Mouse (Mus musculus) midbrain, embryonic 16.5 days (tissue): Measurements from ENCODE around the gene 1700010I14Rik. TPM values are rescaled to one million over a fixed set of nuclear protein-coding genes. Genes with fewer than 3 reads are reported as not detected.

Experiments used
- ATAC-seq: fragments of 200-750 bp; cut with Nextera tagmentation; 2 replicates; pipeline ENCODE4 v1.8.0; 2017; ENCODE audit warnings: moderate TSS enrichment
- H3K27ac ChIP-seq: fragments of 300-500 bp; sonication (generic); 2 replicates; pipeline ENCODE4 v1.5.1; 2014; ENCODE audit warnings: mild to moderate bottlenecking, low read length, mixed read lengths
- H3K27me3 ChIP-seq: fragments of 300-500 bp; sonication (generic); 2 replicates; pipeline ENCODE4 v1.6.1; 2014; ENCODE audit warnings: low read depth, low read length, mixed read lengths; ENCODE audit not compliant: control insufficient read depth, insufficient read depth
- H3K36me3 ChIP-seq: fragments of 300-500 bp; sonication (generic); 2 replicates; pipeline ENCODE4 v1.6.1; 2014; ENCODE audit warnings: mild to moderate bottlenecking, low read length, moderate library complexity, mixed read lengths; ENCODE audit not compliant: control insufficient read depth, insufficient read depth
- H3K4me1 ChIP-seq: fragments of 300-500 bp; sonication (generic); 2 replicates; pipeline ENCODE4 v1.6.1; 2014; ENCODE audit warnings: mild to moderate bottlenecking, low read length, mixed read lengths; ENCODE audit not compliant: control insufficient read depth, insufficient read depth
- H3K4me2 ChIP-seq: fragments of 300-500 bp; sonication (generic); 2 replicates; pipeline ENCODE4 v1.6.1; 2014; ENCODE audit warnings: mild to moderate bottlenecking, low read length, mixed read lengths
- H3K4me3 ChIP-seq: fragments of 300-500 bp; sonication (generic); 2 replicates; pipeline ENCODE4 v1.5.1; 2014; ENCODE audit warnings: low read depth, mild to moderate bottlenecking, low read length, moderate library complexity, mixed read lengths
- H3K9ac ChIP-seq: fragments of 300-500 bp; sonication (generic); 2 replicates; pipeline ENCODE4 v1.6.1; 2014; ENCODE audit warnings: low read depth, low read length, mixed read lengths
- H3K9me3 ChIP-seq: fragments of 300-500 bp; sonication (generic); replicated peaks from 2 replicates; pipeline ENCODE4 v1.6.1; 2014; ENCODE audit warnings: mild to moderate bottlenecking, low read length, mixed read lengths; ENCODE audit not compliant: control insufficient read depth, poor library complexity, severe bottlenecking
- WGBS: fragments of 180-500 bp; shearing (Covaris S2); extraction: QIAGEN DNeasy Blood & Tissue Kit; methylation state at CpG from one replicate; pipeline ENCODE4 v1.1.7; 2014; 5-methylcytosine and 5-hydroxymethylcytosine counted together
- polyA plus RNA-seq: library from polyadenylated mRNA; unstranded; fragments of >200 nt; fragmentation: Nextera tagmentation; extraction: Ambion mirVana; gene quantifications from 2 replicates; pipeline ENCODE4 v1.2.1, GENCODE M21; 2015

The 1700010I14Rik gene
- polyA plus RNA-seq, 1 experiment from 2014 or later, result 3.6 TPM

- Histone ChIP-seq H3K36me3 (no peaks in the 10 kb centered on the region), H3K27me3 (no peaks in the 10 kb centered on the region), H3K4me1 (peaks cover 9% of the 10 kb centered on the region), H3K4me2 (no peak overlapping the region), H3K9ac (no peak overlapping the region), H3K9me3 (no peaks in the 10 kb centered on the region), H3K4me3 (no peak overlapping the region), H3K27ac (no peak overlapping the region)
- ATAC-seq, result no peak
- 26% methylated on average over 8 of the region's 8 CpGs for WGBS
These were observed 3.0 kb downstream of the 1700010I14Rik start for GRCm38 (mm10) chr17:8991160-8991559.

- no peaks in the 10 kb centered on the region for H3K4me1 ChIP-seq
- H3K4me3 ChIP-seq, result no peak overlapping the region
- no peaks in the 10 kb centered on the region for H3K27me3 ChIP-seq
- H3K9me3 ChIP-seq, result peaks cover 5% of the 10 kb centered on the region; the same call in 1 of the 2 replicates
- no peak overlapping the region for H3K9ac ChIP-seq
- H3K27ac ChIP-seq, result no peak overlapping the region
- peaks cover 2% of the 10 kb centered on the region; the same call in 1 of the 2 replicates for H3K36me3 ChIP-seq
- no peak overlapping the region for H3K4me2 ChIP-seq
- no peak for ATAC-seq
- 80% methylated on average over 1 of the region's 1 CpGs for WGBS
These were observed 7.2 kb downstream of the 1700010I14Rik start for GRCm38 (mm10) chr17:8995344-8995743.

- H3K9ac ChIP-seq, result no peak overlapping the region
These were observed 14.3 kb downstream of the 1700010I14Rik start for GRCm38 (mm10) chr17:9002438-9002837.

GRCm38 (mm10) chr17:9004516-9004915 lies 16.4 kb downstream of the 1700010I14Rik start:
- H3K9ac ChIP-seq, result no peak overlapping the region
- H3K27me3 ChIP-seq, result no peaks in the 10 kb centered on the region
- 88% methylated on average over 3 of the region's 4 CpGs for WGBS
- 0 out of 2 replicates have a peak, but pooled peaks cover 3% of the 10 kb centered on the region for H3K36me3 ChIP-seq
- no peak overlapping the region for H3K27ac ChIP-seq
- peaks cover 5% of the 10 kb centered on the region; the same call in 1 of the 2 replicates for H3K9me3 ChIP-seq
- no peak overlapping the region for H3K4me3 ChIP-seq
- no peak overlapping the region for H3K4me2 ChIP-seq
- no peak for ATAC-seq
- H3K4me1 ChIP-seq, result no peaks in the 10 kb centered on the region

More at GRCm38 (mm10) chr17:9002438-9002837, 14.3 kb downstream of the 1700010I14Rik start:
- 74% methylated on average over 4 of the region's 4 CpGs for WGBS
- Histone ChIP-seq H3K36me3 (peaks cover 3% of the 10 kb centered on the region; the same call in 1 of the 2 replicates), H3K4me1 (no peaks in the 10 kb centered on the region), H3K4me2 (no peak overlapping the region), H3K27ac (no peak overlapping the region), H3K27me3 (no peaks in the 10 kb centered on the region), H3K4me3 (no peak overlapping the region), H3K9me3 (peaks cover 5% of the 10 kb centered on the region; the same call in 1 of the 2 replicates)
- no peak for ATAC-seq

DNA sequence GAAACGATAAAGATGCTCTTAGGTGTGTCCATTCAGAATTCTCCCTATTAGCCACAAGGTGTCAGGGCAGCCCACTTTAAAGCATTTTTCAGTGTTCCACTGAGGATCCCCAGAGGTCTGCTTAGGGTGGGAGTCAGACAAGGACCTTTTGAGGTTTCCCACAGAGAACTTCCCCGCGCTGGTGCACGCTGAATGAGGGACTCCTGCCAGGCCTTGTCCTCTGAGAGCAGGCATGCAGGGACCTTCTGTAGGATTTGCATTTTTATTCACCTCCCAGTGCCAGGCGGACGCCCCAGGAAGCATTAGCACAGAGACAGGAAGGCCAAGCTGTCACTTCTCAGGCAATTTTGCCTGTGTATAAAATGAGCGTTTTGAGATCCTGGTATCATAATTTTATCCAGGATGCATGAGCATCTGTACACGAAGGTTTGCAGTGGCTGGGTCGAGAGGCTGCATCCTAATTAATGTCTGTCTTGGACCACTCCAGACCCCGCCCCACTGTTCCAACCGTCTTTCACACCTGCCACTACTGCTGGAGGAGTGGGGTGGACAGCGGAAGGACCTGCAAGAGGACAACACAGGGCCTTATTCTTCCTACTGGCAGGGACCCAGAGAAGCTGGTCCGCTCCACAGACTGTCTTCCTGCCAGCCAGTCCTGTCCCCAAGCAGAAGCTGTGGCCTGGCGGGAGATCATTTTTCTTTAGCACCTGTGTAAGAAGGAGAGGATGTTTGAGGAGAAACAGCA lies 35.2 kb downstream of the 1700010I14Rik start:
- peak overlapping the region; percentile 35 for H3K4me2 ChIP-seq
- peak overlapping the region; percentile 15; the same call in 1 of the 2 replicates for H3K4me3 ChIP-seq
- H3K36me3 ChIP-seq, result no peaks in the 10 kb centered on the region
- no peaks in the 10 kb centered on the region for H3K27me3 ChIP-seq
- ATAC-seq, result peak; percentile 77
- H3K9me3 ChIP-seq, result no peaks in the 10 kb centered on the region
- no peak overlapping the region for H3K9ac ChIP-seq
- peak overlapping the region; percentile 70 for H3K27ac ChIP-seq
- H3K4me1 ChIP-seq, result peaks cover 14% of the 10 kb centered on the region
- 18% methylated on average over 14 of the region's 14 CpGs for whole genome bisulfite sequencing

DNA sequence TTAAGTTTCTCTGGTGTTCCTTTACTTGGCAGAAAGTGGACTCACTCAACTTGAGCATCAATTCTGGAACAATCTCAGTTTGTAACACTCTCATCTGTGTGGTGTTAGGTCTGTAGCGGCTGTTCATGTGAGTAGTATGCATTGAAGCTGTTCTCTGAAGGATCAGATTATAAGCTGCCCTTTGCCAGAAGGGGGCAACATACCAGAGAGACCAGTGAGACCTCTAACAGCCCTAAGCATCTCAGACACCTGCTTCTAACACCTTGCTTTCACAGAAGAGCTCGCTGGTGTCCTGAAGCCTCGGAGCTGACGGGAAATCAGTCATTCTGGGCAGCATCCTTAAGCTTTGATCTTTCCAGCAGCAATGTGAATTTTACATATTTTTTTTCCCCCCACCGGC lies 42.0 kb downstream of the 1700010I14Rik start:
- H3K4me2 ChIP-seq, result no peak overlapping the region
- no peak for ATAC-seq
- no peak overlapping the region for H3K9ac ChIP-seq
- no peaks in the 10 kb centered on the region for H3K27me3 ChIP-seq
- 53% methylated on average over 5 of the region's 5 CpGs for WGBS
- no peak overlapping the region for H3K4me3 ChIP-seq
- H3K36me3 ChIP-seq, result no peaks in the 10 kb centered on the region
- H3K9me3 ChIP-seq, result no peaks in the 10 kb centered on the region
- H3K27ac ChIP-seq, result no peak overlapping the region
- peaks cover 21% of the 10 kb centered on the region for H3K4me1 ChIP-seq

GRCm38 (mm10) chr17:9031241-9032141 lies 43.4 kb downstream of the 1700010I14Rik start:
- peaks cover 21% of the 10 kb centered on the region for H3K4me1 ChIP-seq
- ATAC-seq, result peak; percentile 93
- no peaks in the 10 kb centered on the region for H3K9me3 ChIP-seq
- WGBS, result 12% methylated on average over 24 of the region's 24 CpGs
- no peak overlapping the region for H3K4me3 ChIP-seq
- H3K4me2 ChIP-seq, result peak overlapping the region; percentile 48
- peak overlapping the region; percentile 51 for H3K27ac ChIP-seq
- H3K9ac ChIP-seq, result peak overlapping the region; percentile 46; the same call in 1 of the 2 replicates
- no peaks in the 10 kb centered on the region for H3K27me3 ChIP-seq
- H3K36me3 ChIP-seq, result no peaks in the 10 kb centered on the region

DNA sequence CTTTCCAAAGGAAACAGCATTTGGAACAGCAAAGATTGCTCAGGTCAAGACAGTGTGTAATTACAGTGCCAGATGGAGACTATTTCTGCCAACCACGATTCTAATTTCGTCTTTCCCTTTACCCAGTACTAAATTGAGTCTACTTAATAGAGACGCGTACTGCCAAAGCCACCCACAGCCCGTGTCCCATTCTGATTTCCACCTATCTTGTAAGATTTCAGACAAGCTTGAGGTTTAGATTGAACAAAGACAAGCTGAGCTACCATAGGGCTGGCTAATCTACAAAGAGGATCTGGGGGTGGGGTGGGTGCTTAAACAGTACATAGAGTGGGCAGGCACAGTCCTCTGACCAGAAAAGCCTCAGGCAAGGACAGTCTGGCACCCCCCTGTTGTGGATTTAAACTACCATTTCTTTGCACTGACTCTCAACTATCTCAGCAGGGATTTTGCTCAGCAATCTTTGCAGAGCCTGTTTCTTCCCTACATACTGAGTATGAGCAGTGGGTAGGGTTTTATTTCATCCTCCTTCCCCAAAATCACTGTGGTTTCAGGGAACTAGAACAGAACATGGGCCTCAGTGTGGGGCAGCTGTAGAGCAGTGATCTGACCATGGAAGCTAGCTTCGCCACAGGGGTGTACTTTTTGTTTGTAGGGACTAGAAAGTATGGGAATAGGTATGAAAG lies 44.4 kb downstream of the 1700010I14Rik start:
- H3K4me1 ChIP-seq, result peaks cover 15% of the 10 kb centered on the region
- H3K4me3 ChIP-seq, result no peak overlapping the region
- 38% methylated on average over 6 of the region's 6 CpGs for WGBS
- H3K4me2 ChIP-seq, result peak overlapping the region; percentile 48
- no peaks in the 10 kb centered on the region for H3K27me3 ChIP-seq
- peak overlapping the region; percentile 51 for H3K27ac ChIP-seq
- no peaks in the 10 kb centered on the region for H3K9me3 ChIP-seq
- H3K9ac ChIP-seq, result no peak overlapping the region; the same call in 1 of the 2 replicates
- ATAC-seq, result peak; percentile 68; the same call in 1 of the 2 replicates
- no peaks in the 10 kb centered on the region for H3K36me3 ChIP-seq
